Comparison of ENCODE assay signal across 18 mouse cellular contexts in genomic region chr8:111693261-111693741, GRCm38 (mm10). TPM values are rescaled to one million over a fixed set of nuclear protein-coding genes. Genes with fewer than 3 reads are reported as not detected.
A peak's percentile ranks its signal among the peaks of the same experiment; 100 is the strongest.
DNase-seq lines count a peak whose midpoint lies in the region; ATAC-seq and TF ChIP-seq lines count a peak whose summit lies in the region.
"Had no signal": no experiment of that assay in that cellular context is flagged by ENCODE, and none has a peak within 500 bp of the region (broad histone marks: within the 10 kb centered on the region; RNA-seq: fewer than 3 reads in every experiment).

No protein-coding gene starts in this region.

- peaks cover 6% of the 10 kb centered on the region; the same call in 1 of the 2 replicates for H3K4me1 ChIP-seq in midbrain, embryonic 10.5 days
- H3K4me1 ChIP-seq in midbrain, embryonic 15.5 days, result no peaks in the 10 kb centered on the region
- H3K4me1 ChIP-seq in intestine, postnatal 0 days (replicated peaks; ENCODE audit: control insufficient read depth, insufficient read depth, low read length), result no peaks in the 10 kb centered on the region
- H3K4me1 ChIP-seq in stomach, postnatal 0 days (replicated peaks; ENCODE audit: control insufficient read depth, insufficient read depth), result no peaks in the 10 kb centered on the region
- H3K4me1 ChIP-seq: liver, embryonic 13.5 days; neural tube, embryonic 13.5 days had no signal

- no peak overlapping the region for H3K4me2 ChIP-seq in midbrain, embryonic 15.5 days
- H3K4me2 ChIP-seq in intestine, postnatal 0 days (replicated peaks; ENCODE audit: low read depth), result no peak overlapping the region
- H3K4me2 ChIP-seq in stomach, postnatal 0 days (replicated peaks; ENCODE audit: low read depth), result no peak overlapping the region
- H3K4me2 ChIP-seq: heart, embryonic 13.5 days; liver, embryonic 13.5 days; midbrain, embryonic 11.5 days; neural tube, embryonic 13.5 days had no signal

- WGBS in midbrain, embryonic 10.5 days, result 74% methylated on average over 6 of the region's 6 CpGs
- WGBS in midbrain, embryonic 15.5 days, result 63% methylated on average over 6 of the region's 6 CpGs
- WGBS in intestine, postnatal 0 days, result 28% methylated on average over 6 of the region's 6 CpGs
- 51% methylated on average over 6 of the region's 6 CpGs for WGBS in stomach, postnatal 0 days

- no peak overlapping the region for H3K4me3 ChIP-seq in midbrain, embryonic 10.5 days
- H3K4me3 ChIP-seq in midbrain, embryonic 15.5 days, result no peak overlapping the region
- H3K4me3 ChIP-seq in intestine, postnatal 0 days (ENCODE audit: low read depth, low read length), result no peak overlapping the region
- H3K4me3 ChIP-seq in stomach, postnatal 0 days (ENCODE audit: low read depth, low read length), result no peak overlapping the region
- H3K4me3 ChIP-seq: heart, embryonic 13.5 days; liver, embryonic 13.5 days; neural tube, embryonic 13.5 days had no signal

- ATAC-seq in midbrain, embryonic 15.5 days (replicated peaks), result no peak
- peak; percentile 45; the same call in 1 of the 2 replicates for ATAC-seq in intestine, postnatal 0 days
- peak; percentile 52; the same call in 1 of the 2 replicates for ATAC-seq in stomach, postnatal 0 days (ENCODE audit: low FRiP score, low TSS enrichment)
- ATAC-seq in megakaryocyte, adult 5-6 weeks (ENCODE audit: poor library complexity, severe bottlenecking), result no peak
- ATAC-seq: hindbrain, postnatal 0 days had no signal

- H3K36me3 ChIP-seq in midbrain, embryonic 10.5 days, result no peaks in the 10 kb centered on the region
- H3K36me3 ChIP-seq in midbrain, embryonic 15.5 days (replicated peaks), result no peaks in the 10 kb centered on the region
- H3K36me3 ChIP-seq in intestine, postnatal 0 days (ENCODE audit: control insufficient read depth, insufficient read depth), result no peaks in the 10 kb centered on the region
- H3K36me3 ChIP-seq in stomach, postnatal 0 days (ENCODE audit: control insufficient read depth, insufficient read depth, low read length), result no peaks in the 10 kb centered on the region
- H3K36me3 ChIP-seq: G1E; heart, embryonic 13.5 days; liver, embryonic 13.5 days; neural tube, embryonic 13.5 days had no signal

- 0 out of 2 replicates have a peak overlapping the region, but pooled peaks have one; percentile 17 for H3K27ac ChIP-seq in midbrain, embryonic 10.5 days (replicated peaks)
- no peak overlapping the region for H3K27ac ChIP-seq in midbrain, embryonic 15.5 days
- H3K27ac ChIP-seq in intestine, postnatal 0 days (ENCODE audit: low read depth, low read length), result no peak overlapping the region
- no peak overlapping the region for H3K27ac ChIP-seq in stomach, postnatal 0 days (replicated peaks)
- H3K27ac ChIP-seq: heart, embryonic 13.5 days; hindbrain, postnatal 0 days; liver, embryonic 13.5 days; neural tube, embryonic 13.5 days had no signal

- no peak for TF ChIP-seq EP300 in stomach, postnatal 0 days (optimal IDR thresholded peaks at IDR 0.05)

- TF ChIP-seq CTCF in intestine, postnatal 0 days (IDR thresholded peaks at IDR 0.05; ENCODE audit: low read depth), result no peak
- no peak for TF ChIP-seq CTCF in stomach, postnatal 0 days (IDR thresholded peaks at IDR 0.05; ENCODE audit: low read depth)

- peak; percentile 22 to 52 for DNase-seq in heart, adult 9 months (ENCODE audit: low spot score in 2 of 2)
- DNase-seq in heart, postnatal 25 days (ENCODE audit: low spot score), result no peak
- DNase-seq in midbrain, embryonic 10.5 days (ENCODE audit: low spot score), result no peak
- no peak for DNase-seq in stomach, postnatal 0 days (ENCODE audit: low spot score)
- no peak for DNase-seq in layer of hippocampus, postnatal 10 days (ENCODE audit: low spot score in 2 of 2)
- DNase-seq: cerebellum, postnatal 10 days; liver, embryonic 13.5 days; retina, postnatal 1 day; thymus, adult 2 months had no signal

- no peak overlapping the region for H3K9ac ChIP-seq in midbrain, embryonic 15.5 days
- H3K9ac ChIP-seq in intestine, postnatal 0 days (ENCODE audit: low read depth, low read length), result no peak overlapping the region
- no peak overlapping the region for H3K9ac ChIP-seq in stomach, postnatal 0 days (ENCODE audit: low read length)
- H3K9ac ChIP-seq: heart, embryonic 13.5 days; liver, embryonic 13.5 days; neural tube, embryonic 13.5 days had no signal

- no peaks in the 10 kb centered on the region; the same call in 1 of the 2 replicates for H3K9me3 ChIP-seq in midbrain, embryonic 10.5 days (replicated peaks)
- H3K9me3 ChIP-seq in midbrain, embryonic 15.5 days, result no peaks in the 10 kb centered on the region
- H3K9me3 ChIP-seq in intestine, postnatal 0 days (ENCODE audit: control insufficient read depth), result no peaks in the 10 kb centered on the region
- H3K9me3 ChIP-seq in stomach, postnatal 0 days (ENCODE audit: control insufficient read depth, low read length), result no peaks in the 10 kb centered on the region
- H3K9me3 ChIP-seq: G1E; heart, embryonic 13.5 days; liver, embryonic 13.5 days; neural tube, embryonic 13.5 days had no signal

- intact Hi-C loops in heart, postnatal 25 days (cut with DNase I), result no loop called here

- H3K27me3 ChIP-seq in midbrain, embryonic 10.5 days (ENCODE audit: low read depth, poor library complexity, severe bottlenecking), result no peaks in the 10 kb centered on the region
- H3K27me3 ChIP-seq in midbrain, embryonic 15.5 days (replicated peaks), result no peaks in the 10 kb centered on the region
- H3K27me3 ChIP-seq in intestine, postnatal 0 days (replicated peaks; ENCODE audit: control insufficient read depth, insufficient read depth, low read length), result no peaks in the 10 kb centered on the region
- H3K27me3 ChIP-seq in stomach, postnatal 0 days (ENCODE audit: control insufficient read depth, insufficient read depth, low read length), result no peaks in the 10 kb centered on the region
- H3K27me3 ChIP-seq: heart, embryonic 13.5 days; neural tube, embryonic 13.5 days had no signal

RNA-seq across cellular contexts. Expression of gene Ctrb1, which starts 2.5 kb away (rescaled TPM):
- total RNA-seq in heart, postnatal 25 days (2021), result not detected
- not detected in 2 replicates for polyA plus RNA-seq in midbrain, embryonic 10.5 days (2016; fragmentation: Nextera tagmentation; extraction: Ambion mirVana)
- polyA plus RNA-seq in midbrain, embryonic 15.5 days (2015; fragmentation: Nextera tagmentation; extraction: Ambion mirVana), result 2.5 TPM in 1 of 2 replicates, not detected in the other
- 75.8 and 118 TPM in 2 replicates for polyA plus RNA-seq in intestine, postnatal 0 days (2015; fragmentation: Nextera tagmentation; extraction: Ambion mirVana)
- polyA plus RNA-seq in stomach, postnatal 0 days (2015; fragmentation: Nextera tagmentation; extraction: Ambion mirVana), result 20.2 and 24.1 TPM in 2 replicates
- total RNA-seq in megakaryocyte, adult 5-6 weeks (2015), result not detected in 2 replicates
- total RNA-seq in megakaryocyte, adult 5-6 weeks (2017), result not detected in 2 replicates
- total RNA-seq in layer of hippocampus, postnatal 10 days (2021), result not detected
- total RNA-seq: G1E; hindbrain, postnatal 0 days; layer of hippocampus, postnatal 14 days had no signal
- polyA plus RNA-seq: G1E; heart, embryonic 13.5 days; hindbrain, postnatal 0 days; midbrain, embryonic 11.5 days; neural tube, embryonic 13.5 days had no signal

RNA-seq across cellular contexts. Expression of gene Zfp1, which starts 50.1 kb away (rescaled TPM):
- total RNA-seq in heart, postnatal 25 days (2021), result 1 to 10 TPM; 7.4 to 7.5 TPM
- 22.2 and 22.4 TPM in 2 replicates for polyA plus RNA-seq in midbrain, embryonic 10.5 days (2016; fragmentation: Nextera tagmentation; extraction: Ambion mirVana)
- 29.1 and 30.0 TPM in 2 replicates for polyA plus RNA-seq in midbrain, embryonic 15.5 days (2015; fragmentation: Nextera tagmentation; extraction: Ambion mirVana)
- polyA plus RNA-seq in intestine, postnatal 0 days (2015; fragmentation: Nextera tagmentation; extraction: Ambion mirVana), result 6.9 and 7.8 TPM in 2 replicates
- 10.5 and 10.9 TPM in 2 replicates for polyA plus RNA-seq in stomach, postnatal 0 days (2015; fragmentation: Nextera tagmentation; extraction: Ambion mirVana)
- 5.3 and 7.2 TPM in 2 replicates for total RNA-seq in megakaryocyte, adult 5-6 weeks (2015)
- total RNA-seq in megakaryocyte, adult 5-6 weeks (2017), result 8.3 and 10.9 TPM in 2 replicates
- total RNA-seq in layer of hippocampus, postnatal 10 days (2021), result 10 to 100 TPM; 21.4 to 21.9 TPM

RNA-seq across cellular contexts. Expression of gene Bcar1, which starts 50.3 kb away (rescaled TPM):
- total RNA-seq in heart, postnatal 25 days (2021), result 10 to 100 TPM; 18.7 to 20.7 TPM
- polyA plus RNA-seq in midbrain, embryonic 10.5 days (2016; fragmentation: Nextera tagmentation; extraction: Ambion mirVana), result 52.4 and 53.7 TPM in 2 replicates
- 51.9 and 55.8 TPM in 2 replicates for polyA plus RNA-seq in midbrain, embryonic 15.5 days (2015; fragmentation: Nextera tagmentation; extraction: Ambion mirVana)
- polyA plus RNA-seq in intestine, postnatal 0 days (2015; fragmentation: Nextera tagmentation; extraction: Ambion mirVana), result 38.8 and 41.1 TPM in 2 replicates
- 22.6 and 27.4 TPM in 2 replicates for polyA plus RNA-seq in stomach, postnatal 0 days (2015; fragmentation: Nextera tagmentation; extraction: Ambion mirVana)
- total RNA-seq in megakaryocyte, adult 5-6 weeks (2015), result 0.21 TPM in 1 of 2 replicates, not detected in the other
- total RNA-seq in megakaryocyte, adult 5-6 weeks (2017), result not detected in 2 replicates
- total RNA-seq in layer of hippocampus, postnatal 10 days (2021), result 10 to 100 TPM; 60.1 to 62.6 TPM

Comparison
In these comparisons a context has a peak if more than half of its experiments do, and no peak if none do; other contexts are left out.
1. DNase-seq: peak in heart, adult 9 months (2 of 2); none in heart, postnatal 25 days (single experiment), midbrain, embryonic 10.5 days (single experiment), stomach, postnatal 0 days (single experiment) and layer of hippocampus, postnatal 10 days (0 of 2).
2. ATAC-seq: peak in intestine, postnatal 0 days (single experiment) and stomach, postnatal 0 days (single experiment); none in midbrain, embryonic 15.5 days (single experiment) and megakaryocyte, adult 5-6 weeks (single experiment).